13 mouse cellular contexts compared by ENCODE assay signal in genomic region chr11:5846639-5847345, GRCm38 (mm10). TPM values are rescaled to one million over a fixed set of nuclear protein-coding genes. Genes with fewer than 3 reads are reported as not detected.
A peak's percentile ranks its signal among the peaks of the same experiment; 100 is the strongest.
DNase-seq lines count a peak whose midpoint lies in the region; ATAC-seq and TF ChIP-seq lines count a peak whose summit lies in the region.
"Had no signal": no experiment of that assay in that cellular context is flagged by ENCODE, and none has a peak within 500 bp of the region (broad histone marks: within the 10 kb centered on the region; RNA-seq: fewer than 3 reads in every experiment).

No protein-coding gene starts in this region.

- peak overlapping the region; percentile 45 for H3K27ac ChIP-seq in heart, embryonic 13.5 days (replicated peaks)
- H3K27ac ChIP-seq in kidney, postnatal 0 days = peak overlapping the region; percentile 58; the same call in 1 of the 2 replicates
- H3K27ac ChIP-seq: limb, embryonic 15.5 days; neural tube, embryonic 12.5 days had no signal

- peaks cover 38% of the 10 kb centered on the region for H3K4me1 ChIP-seq in heart, embryonic 13.5 days
- H3K4me1 ChIP-seq in kidney, postnatal 0 days (replicated peaks; ENCODE audit: insufficient read depth, low read length) = 0 out of 2 replicates have a peak, but pooled peaks cover 3% of the 10 kb centered on the region
- H3K4me1 ChIP-seq: neural tube, embryonic 12.5 days had no signal

- no peak overlapping the region for H3K9ac ChIP-seq in heart, embryonic 13.5 days
- H3K9ac ChIP-seq in kidney, postnatal 0 days (ENCODE audit: low read depth, low read length) = no peak overlapping the region
- H3K9ac ChIP-seq: limb, embryonic 15.5 days; neural tube, embryonic 12.5 days had no signal

- TF ChIP-seq CTCF in kidney, postnatal 0 days (IDR thresholded peaks at IDR 0.05; ENCODE audit: low read depth) = no peak

- peaks cover 3% of the 10 kb centered on the region; the same call in 1 of the 2 replicates for H3K9me3 ChIP-seq in heart, embryonic 13.5 days
- H3K9me3 ChIP-seq in kidney, postnatal 0 days (replicated peaks; ENCODE audit: low read length) = no peaks in the 10 kb centered on the region
- H3K9me3 ChIP-seq: limb, embryonic 15.5 days; neural tube, embryonic 12.5 days had no signal

- H3K4me3 ChIP-seq in heart, embryonic 13.5 days = no peak overlapping the region
- H3K4me3 ChIP-seq in kidney, postnatal 0 days (replicated peaks; ENCODE audit: low read depth, low read length) = no peak overlapping the region
- H3K4me3 ChIP-seq: limb, embryonic 15.5 days; neural tube, embryonic 12.5 days had no signal

- DNase-seq in urinary bladder, adult 18-20 months (ENCODE audit: low spot score in 2 of 2) = peak; percentile 21 to 55
- no peak for DNase-seq in urinary bladder, postnatal 4 days (ENCODE audit: low spot score in 2 of 2)
- peak; percentile 47 for DNase-seq in kidney, postnatal 0 days (ENCODE audit: low spot score)
- DNase-seq in testis, postnatal 14 days (ENCODE audit: low spot score) = peak; percentile 63
- no peak for DNase-seq in cerebellum, postnatal 14 days
- DNase-seq in retina, postnatal 1 day = no peak
- no peak for DNase-seq in layer of hippocampus, adult 8-10 months (ENCODE audit: low spot score in 2 of 2)
- DNase-seq: cerebellum, adult 2 months; thymus, postnatal 4 days had no signal

- H3K36me3 ChIP-seq in heart, embryonic 13.5 days = no peaks in the 10 kb centered on the region
- no peaks in the 10 kb centered on the region for H3K36me3 ChIP-seq in kidney, postnatal 0 days (ENCODE audit: insufficient read depth, low read length)
- H3K36me3 ChIP-seq: limb, embryonic 15.5 days; neural tube, embryonic 12.5 days had no signal

- H3K4me2 ChIP-seq in heart, embryonic 13.5 days = no peak overlapping the region
- no peak overlapping the region for H3K4me2 ChIP-seq in kidney, postnatal 0 days (ENCODE audit: low read length)
- H3K4me2 ChIP-seq: limb, embryonic 15.5 days; neural tube, embryonic 12.5 days had no signal

- 42% methylated on average over 7 of the region's 7 CpGs for WGBS in heart, embryonic 13.5 days
- WGBS in kidney, postnatal 0 days = 50% methylated on average over 7 of the region's 7 CpGs

- ATAC-seq in heart, embryonic 13.5 days (ENCODE audit: extremely low read depth, insufficient number of reproducible peaks, low FRiP score, low TSS enrichment) = no peak; the same call in 1 of the 2 replicates
- ATAC-seq in kidney, postnatal 0 days (replicated peaks; ENCODE audit: low FRiP score, low read depth) = peak; percentile 70
- ATAC-seq: forebrain, embryonic 16.5 days had no signal

- H3K27me3 ChIP-seq in heart, embryonic 13.5 days (replicated peaks) = no peaks in the 10 kb centered on the region
- H3K27me3 ChIP-seq in kidney, postnatal 0 days (ENCODE audit: insufficient read depth, low read length) = no peaks in the 10 kb centered on the region
- H3K27me3 ChIP-seq: limb, embryonic 15.5 days; neural tube, embryonic 12.5 days had no signal

RNA-seq across cellular contexts. Expression of gene Polm, which starts 9.0 kb away (rescaled TPM):
- 5.8 and 6.9 TPM in 2 replicates for polyA plus RNA-seq in heart, embryonic 13.5 days (2015; fragmentation: Nextera tagmentation; extraction: Ambion mirVana)
- polyA plus RNA-seq in kidney, postnatal 0 days (2015; fragmentation: Nextera tagmentation; extraction: Ambion mirVana) = 7.8 and 8.7 TPM in 2 replicates
- total RNA-seq in layer of hippocampus, adult 8-10 months (2022) = 10 to 100 TPM in 3 of 4 experiments, 1 to 10 TPM in 1; 9.2 to 17.6 (median 14.7) TPM

RNA-seq across cellular contexts. Expression of gene Aebp1, which starts 15.0 kb away (rescaled TPM):
- 32.3 and 36.1 TPM in 2 replicates for polyA plus RNA-seq in heart, embryonic 13.5 days (2015; fragmentation: Nextera tagmentation; extraction: Ambion mirVana)
- 33.9 and 38.6 TPM in 2 replicates for polyA plus RNA-seq in kidney, postnatal 0 days (2015; fragmentation: Nextera tagmentation; extraction: Ambion mirVana)
- total RNA-seq in layer of hippocampus, adult 8-10 months (2022) = 10 to 100 TPM; 12.3 to 25.9 (median 19.4) TPM

RNA-seq across cellular contexts. Expression of gene Pold2, which starts 31.3 kb away (rescaled TPM):
- polyA plus RNA-seq in heart, embryonic 13.5 days (2015; fragmentation: Nextera tagmentation; extraction: Ambion mirVana) = 109 and 127 TPM in 2 replicates
- 74.4 and 82.6 TPM in 2 replicates for polyA plus RNA-seq in kidney, postnatal 0 days (2015; fragmentation: Nextera tagmentation; extraction: Ambion mirVana)
- total RNA-seq in layer of hippocampus, adult 8-10 months (2022) = 10 to 100 TPM; 22.9 to 30.8 (median 25.1) TPM

RNA-seq across cellular contexts. Expression of gene Pgam2, which starts 43.3 kb away (rescaled TPM):
- polyA plus RNA-seq in heart, embryonic 13.5 days (2015; fragmentation: Nextera tagmentation; extraction: Ambion mirVana) = 801 and 908 TPM in 2 replicates
- polyA plus RNA-seq in kidney, postnatal 0 days (2015; fragmentation: Nextera tagmentation; extraction: Ambion mirVana) = 111 and 121 TPM in 2 replicates
- total RNA-seq in layer of hippocampus, adult 8-10 months (2022) = 10 to 100 TPM; 10.6 to 18.9 (median 13.0) TPM

RNA-seq across cellular contexts. Expression of gene Myl7, which starts 51.8 kb away (rescaled TPM):
- 4,508 and 5,229 TPM in 2 replicates for polyA plus RNA-seq in heart, embryonic 13.5 days (2015; fragmentation: Nextera tagmentation; extraction: Ambion mirVana)
- 1.6 and 1.9 TPM in 2 replicates for polyA plus RNA-seq in kidney, postnatal 0 days (2015; fragmentation: Nextera tagmentation; extraction: Ambion mirVana)
- total RNA-seq in layer of hippocampus, adult 8-10 months (2022) = not detected
- polyA plus RNA-seq: cerebellum, adult 2 months; forebrain, embryonic 16.5 days had no signal

Comparison
In these comparisons a context has a peak if more than half of its experiments do, and no peak if none do; other contexts are left out.
1. DNase-seq: peak in urinary bladder, adult 18-20 months (2 of 2), kidney, postnatal 0 days (single experiment) and testis, postnatal 14 days (single experiment); none in urinary bladder, postnatal 4 days (0 of 2), cerebellum, postnatal 14 days (0 of 2), retina, postnatal 1 day (single experiment) and layer of hippocampus, adult 8-10 months (0 of 2).